Mouse (Mus musculus) right cerebral cortex, postnatal 14 days (tissue): Measurements from ENCODE around the gene Fbxw11.
"Not testable (repeated sequence)": the region's sequence is repeated elsewhere in the genome, so short reads cannot be mapped to it uniquely, and the experiment has no call there.

ENCODE experiments used
- DNase-seq: peaks from one replicate; pipeline ENCODE4 v3.0.0; 2022

Gene Fbxw11

DNA sequence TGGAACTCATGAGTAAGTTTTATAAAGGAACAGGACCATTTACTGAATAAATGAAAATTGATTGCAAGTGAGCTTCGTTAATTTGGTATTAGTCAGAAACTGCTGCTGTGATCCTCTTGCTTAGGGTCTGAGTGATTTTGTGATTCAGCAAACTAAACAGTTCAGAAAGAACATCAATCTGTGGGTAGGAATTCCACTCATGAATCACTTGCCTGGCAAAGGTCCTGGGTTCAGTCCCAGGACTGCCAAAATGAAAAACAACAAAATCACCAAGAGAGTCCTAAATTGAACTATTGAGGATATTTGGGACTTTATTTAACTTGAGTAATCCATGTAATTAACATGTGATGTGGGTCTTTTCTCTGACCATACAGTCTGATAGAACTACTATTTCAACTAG is 35.3 kb downstream of the Fbxw11 start:
- DNase-seq: no peak

DNA sequence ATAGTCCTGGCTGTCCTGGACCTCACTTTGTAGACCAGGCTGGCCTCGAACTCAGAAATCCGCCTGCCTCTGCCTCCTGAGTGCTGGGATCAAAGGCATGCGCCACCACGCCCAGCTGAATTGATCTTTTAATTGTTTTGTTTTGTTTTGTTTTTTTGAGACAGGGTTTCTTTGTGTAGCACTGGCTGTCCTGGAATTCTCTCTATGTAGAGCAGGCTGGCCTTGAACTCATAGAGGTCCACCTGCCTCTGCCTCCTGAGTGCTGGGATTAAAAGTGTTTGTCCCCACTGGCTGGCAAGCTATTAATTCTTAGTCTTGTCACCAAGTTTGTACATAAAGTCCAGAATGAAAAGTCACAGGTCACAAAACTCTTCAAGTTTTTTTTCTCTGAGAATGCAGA is 36.6 kb downstream of the Fbxw11 start:
- DNase-seq: not testable (repeated sequence)

DNA sequence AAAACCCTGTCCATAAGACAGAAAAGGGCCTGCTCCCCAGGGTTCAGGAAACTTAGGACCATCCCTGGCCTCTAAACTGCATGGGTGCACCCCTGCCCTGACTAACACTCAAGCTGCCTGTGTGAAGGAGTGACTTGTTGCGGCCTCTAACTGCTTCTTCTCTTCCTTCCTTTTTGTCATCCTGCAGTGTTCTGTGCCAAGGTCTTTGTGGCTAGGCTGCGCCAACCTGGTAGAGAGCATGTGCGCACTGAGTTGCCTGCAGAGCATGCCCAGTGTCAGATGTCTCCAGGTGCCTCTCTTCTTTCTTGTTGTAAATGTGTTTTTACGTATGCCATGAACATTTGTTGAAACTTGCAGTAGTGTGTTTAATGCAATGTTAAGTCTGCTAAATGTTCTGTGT is 37.5 kb downstream of the Fbxw11 start:
- no peak for DNase-seq

DNA sequence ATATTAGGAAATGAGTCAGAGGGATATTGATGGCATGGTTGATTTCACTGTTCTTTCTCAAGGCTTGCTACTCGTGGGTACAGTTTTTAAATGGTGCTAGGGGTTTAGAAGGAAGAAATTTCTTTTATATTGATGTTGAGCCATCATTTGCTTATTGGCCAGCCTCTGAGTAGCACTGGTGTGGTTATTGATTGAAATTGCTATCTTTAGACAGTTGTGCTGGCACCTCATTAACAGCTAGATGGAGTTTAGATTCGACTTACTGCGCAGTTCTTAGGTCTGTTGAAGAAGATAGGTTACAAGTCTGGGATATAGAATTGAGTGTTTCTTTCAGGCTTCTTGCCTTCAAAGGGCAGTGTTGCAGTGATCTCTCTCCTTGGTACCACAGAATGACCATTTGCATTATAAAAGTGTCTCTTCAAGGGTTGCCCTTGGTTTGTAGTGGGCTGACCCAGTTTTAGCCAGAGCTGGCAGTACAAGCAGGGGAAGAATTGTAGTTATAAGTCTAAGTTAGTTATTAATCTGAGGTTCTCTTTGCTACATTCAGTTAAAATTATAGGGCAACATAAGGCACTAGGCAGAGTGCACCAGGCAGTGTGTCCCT is 38.8 kb downstream of the Fbxw11 start:
- no peak for DNase-seq

DNA sequence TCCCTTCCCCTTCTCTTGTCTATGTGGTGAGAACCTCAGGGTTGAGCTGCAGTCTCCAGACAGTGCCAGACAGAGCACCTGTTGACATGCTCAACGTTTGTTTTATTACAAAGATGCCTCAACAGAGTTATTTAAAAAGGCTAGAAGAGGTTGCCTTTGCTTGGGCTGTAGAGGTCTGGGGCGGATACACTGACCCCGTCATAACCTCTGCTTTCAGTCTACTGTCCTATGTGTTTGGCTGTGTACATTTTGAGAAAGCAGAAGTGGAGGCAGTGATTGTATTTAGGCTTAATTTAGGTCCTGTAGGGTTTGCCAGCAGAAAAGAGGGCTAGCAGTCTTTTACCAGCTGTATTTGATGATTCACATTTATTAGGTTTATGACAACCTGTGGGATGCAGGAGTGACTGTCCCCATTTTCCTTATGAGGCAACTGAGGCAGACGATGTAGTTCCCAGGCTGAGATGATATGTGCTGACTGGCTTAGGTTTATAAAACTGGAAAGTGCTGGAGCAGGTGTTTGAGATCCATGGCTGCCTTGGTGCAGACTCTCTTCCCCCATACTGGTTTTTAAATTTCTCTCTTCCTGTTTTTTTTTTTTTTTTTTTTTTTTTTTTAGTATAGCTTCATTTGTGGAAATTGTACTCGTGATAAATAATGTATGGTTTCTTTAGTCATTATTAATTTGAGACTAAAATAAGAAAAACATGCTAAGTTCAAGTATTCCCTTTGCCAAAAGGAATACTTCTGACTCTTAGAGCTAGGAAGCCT is 40.0 kb downstream of the Fbxw11 start:
- DNase-seq: no peak

DNA sequence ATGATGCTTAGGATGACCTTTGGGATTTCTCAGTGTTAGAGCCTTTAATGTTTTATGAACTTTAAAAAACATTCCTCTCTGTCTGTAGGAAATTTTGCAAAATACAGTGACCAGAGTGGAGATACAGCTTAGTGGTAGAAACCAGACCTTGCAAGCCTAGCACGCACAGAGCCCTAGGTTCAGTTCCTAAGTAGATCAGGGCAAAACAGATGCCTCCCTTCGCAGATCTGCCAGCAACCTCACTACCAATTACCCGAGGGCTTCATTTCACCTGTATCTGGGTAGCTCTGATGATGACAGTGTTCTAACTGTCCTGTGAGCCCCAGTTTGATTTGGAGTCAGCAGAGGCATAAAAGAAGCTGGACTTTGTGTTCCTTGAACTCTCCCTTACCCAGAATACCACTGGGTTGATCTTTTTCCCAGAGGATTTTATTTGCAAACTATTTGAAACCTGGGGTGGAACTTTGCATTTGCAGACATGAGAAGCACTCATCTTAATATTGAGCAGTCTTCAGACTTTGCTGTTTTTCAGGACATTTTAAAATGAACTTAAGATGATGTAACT is 42.2 kb downstream of the Fbxw11 start:
- no peak for DNase-seq

DNA sequence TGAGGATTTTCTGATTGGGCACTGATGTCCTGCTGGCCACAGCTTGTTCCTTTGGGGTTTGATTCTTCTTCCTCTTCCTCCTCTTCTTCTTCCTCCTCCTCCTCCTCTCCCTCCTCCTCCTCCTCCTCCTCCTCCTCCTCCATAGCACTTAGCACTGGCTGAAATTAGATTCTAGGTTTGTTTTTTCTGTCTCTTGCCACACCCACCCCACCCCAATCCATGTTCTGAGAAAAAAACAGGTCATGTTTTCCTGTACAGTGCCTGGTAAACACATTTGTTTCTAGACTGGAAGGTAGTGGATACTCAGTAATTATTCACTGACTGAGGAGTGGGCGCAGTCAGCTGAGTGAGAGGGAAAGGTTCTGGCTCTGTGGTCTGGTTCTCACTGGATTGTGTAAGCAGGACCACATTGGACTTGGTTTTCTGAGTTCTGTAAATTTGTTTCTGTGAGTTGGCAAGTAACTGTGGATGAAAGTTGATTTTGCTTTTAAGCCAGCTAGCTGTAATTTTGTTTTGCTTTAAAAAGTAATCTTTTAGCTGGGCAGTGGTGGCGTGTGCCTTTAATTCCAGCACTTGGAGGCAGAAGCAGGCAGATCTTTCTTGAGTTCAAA is 45.8 kb downstream of the Fbxw11 start:
- no peak for DNase-seq

DNA sequence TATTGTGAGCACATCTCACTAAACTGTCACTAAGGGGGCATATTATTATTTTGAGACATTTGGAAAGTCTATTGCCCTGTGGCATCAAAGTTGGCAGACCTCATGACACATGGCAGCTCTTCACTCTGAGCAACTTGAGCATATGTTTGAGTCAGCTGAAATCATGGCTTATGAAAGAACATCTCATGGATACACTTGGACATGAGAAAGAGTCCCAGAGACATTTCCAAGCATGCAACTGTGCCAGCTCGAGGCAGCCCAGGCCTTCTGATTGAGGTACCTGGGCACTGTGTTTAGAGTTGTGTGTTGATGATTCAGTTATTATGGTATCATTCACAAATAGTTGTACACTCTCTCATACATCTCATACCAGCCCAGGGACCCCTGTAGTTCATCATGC is 47.0 kb downstream of the Fbxw11 start:
- DNase-seq: no peak

DNA sequence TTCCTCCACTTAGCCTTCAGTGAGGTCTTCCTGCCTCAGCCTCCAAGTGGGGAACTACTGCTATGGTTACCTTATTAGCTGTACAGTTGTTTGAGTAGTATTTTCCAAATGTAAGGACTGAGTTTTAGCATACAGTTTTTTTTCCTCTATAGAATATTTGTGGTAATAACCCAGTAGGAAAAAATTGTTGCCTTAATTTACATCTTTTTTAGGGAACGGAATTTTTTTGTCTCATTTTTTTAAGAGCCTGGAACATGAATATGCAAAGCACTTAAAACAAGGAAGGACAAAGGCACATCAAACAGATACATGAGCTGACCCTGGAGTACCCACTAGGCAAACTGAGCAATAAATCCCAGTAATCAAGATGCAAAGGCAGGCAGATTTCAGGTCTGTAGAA is 50.3 kb downstream of the Fbxw11 start:
- DNase-seq: no peak

DNA sequence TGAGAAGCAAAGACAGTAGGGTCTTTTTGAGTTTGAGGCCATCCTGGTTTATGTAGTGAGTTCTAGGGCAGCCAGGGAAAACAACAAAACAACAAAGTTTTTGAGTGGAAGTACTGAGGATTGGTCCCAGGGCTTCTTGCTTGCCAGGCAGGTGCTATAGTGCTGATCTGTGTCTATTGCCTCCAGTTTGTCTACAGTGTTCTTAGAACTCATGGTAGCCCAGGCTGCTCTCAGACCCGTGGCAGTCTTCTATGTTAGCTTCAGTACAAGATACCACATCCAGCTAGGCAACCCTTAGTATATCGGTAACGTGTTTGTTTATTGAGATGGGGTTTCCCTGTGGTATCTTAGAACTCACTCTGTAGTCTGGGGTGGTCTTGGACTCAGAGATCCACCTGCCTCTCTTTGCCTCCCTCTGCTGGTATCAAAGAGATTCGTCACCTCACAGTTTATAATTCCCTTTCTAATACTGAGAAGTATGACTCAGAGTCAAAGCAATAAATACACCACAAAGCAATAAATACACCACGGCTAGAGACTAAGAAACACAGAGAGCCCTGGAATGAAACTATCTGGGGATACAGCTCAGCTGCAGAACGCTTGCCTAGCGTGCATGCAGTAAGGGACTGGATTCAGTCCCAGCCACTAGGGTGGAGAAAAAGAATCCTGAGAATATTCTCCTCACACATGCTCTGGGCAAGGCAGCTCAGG is 51.1 kb downstream of the Fbxw11 start:
- no peak for DNase-seq

DNA sequence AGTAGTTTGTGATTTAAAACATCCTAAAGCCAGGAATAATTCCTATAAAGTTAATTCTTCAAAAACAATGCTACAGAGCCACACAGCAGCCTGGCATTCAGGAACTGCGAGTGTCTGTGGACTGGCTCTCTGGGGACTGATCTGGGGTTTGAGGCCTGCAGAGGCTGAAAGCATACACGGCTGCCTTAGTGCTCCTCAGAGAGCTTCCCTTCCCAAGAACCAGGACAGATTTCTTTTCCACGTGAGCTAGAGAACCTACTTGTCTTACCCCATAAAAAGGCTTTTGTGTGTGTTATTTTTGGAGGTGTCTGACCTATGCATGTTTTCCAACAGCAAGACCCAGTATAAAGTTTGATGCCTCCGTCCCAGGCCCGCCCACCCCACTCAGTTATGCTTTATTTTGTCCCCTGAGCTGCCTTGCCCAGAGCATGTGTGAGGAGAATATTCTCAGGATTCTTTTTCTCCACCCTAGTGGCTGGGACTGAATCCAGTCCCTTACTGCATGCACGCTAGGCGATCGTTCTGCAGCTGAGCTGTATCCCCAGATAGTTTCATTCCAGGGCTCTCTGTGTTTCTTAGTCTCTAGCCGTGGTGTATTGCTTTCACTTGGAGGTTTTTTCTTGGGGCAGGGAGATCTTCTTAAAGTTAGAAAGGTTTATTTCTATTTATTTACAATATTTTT is 51.9 kb downstream of the Fbxw11 start:
- DNase-seq: not testable (repeated sequence)

DNA sequence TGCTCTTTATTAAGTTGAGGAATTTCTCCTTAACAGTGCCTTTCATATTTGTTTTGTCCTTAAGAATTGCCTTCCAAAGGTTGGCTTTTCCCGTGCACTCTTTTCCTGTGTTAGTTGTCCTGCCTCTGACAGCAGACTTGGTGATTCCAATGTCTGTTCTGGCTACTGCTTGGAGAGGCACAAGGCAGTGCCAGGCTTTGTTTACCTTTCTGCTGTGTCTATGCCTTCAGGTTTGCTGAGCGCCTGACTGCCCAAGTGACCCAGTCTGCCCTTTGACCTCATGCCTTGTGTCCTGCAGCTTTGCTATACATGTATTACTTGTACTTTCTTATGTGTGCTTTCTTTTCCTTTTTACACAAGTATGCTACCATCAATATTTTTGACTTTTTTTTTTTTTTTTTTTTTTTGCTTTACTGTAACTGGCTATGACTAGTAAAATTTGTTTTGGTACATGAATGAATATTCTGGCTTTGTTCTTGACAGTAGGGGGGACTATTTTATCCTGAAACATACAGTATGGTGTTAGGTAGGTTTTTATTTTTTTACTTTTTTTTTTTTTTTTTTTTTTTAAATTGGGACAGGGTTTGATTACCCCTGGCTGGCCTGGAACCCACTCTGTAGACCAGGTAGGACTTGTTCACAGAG is 54.0 kb downstream of the Fbxw11 start:
- DNase-seq: no peak

DNA sequence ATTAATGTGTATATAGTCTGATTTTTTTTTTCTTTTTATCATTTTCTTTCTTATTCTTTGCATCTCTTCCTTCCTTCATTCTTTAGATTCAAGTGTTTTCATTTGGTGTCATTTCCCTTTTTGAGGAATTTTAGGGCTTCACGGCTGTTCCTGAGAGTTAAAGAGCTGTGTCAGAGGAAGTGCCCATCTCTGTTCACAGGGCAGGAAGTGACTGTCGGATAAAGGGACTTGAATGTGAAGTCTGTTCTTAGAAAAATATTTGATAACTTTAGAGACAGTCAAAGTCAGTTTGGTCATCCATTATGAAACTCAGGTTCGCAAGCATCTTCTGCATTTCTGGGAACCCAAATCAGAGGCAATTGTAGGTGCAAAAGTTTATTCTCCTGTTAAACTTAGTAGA is 55.2 kb downstream of the Fbxw11 start:
- no peak for DNase-seq

DNA sequence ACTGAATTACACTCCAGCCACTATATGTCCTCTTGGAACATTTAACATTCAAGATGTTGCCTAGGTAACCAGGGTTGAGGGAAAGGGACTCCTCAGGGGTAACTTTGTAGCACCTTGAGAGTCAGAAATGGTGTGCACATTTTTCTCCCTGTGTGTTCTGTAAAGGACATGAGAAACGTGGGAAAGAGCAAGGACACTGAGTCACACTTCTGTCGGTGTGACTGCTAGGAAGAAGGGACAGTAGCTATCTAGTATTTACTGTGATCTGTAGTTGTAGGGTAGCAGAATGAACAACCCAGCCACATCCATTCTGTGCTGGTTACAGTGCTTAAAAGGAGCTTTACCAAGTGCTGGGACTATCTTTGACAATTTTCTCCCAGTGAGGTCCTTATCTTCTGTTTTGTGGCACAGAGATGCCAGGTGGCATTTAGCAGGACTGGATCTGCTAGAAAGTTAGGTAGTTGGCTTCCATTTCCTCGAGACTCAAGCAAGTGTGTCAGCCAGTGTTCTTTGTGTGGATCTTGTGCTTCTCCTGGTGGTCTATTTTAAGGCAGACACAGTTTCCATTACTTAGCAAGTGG is 57.5 kb downstream of the Fbxw11 start:
- DNase-seq: no peak

DNA sequence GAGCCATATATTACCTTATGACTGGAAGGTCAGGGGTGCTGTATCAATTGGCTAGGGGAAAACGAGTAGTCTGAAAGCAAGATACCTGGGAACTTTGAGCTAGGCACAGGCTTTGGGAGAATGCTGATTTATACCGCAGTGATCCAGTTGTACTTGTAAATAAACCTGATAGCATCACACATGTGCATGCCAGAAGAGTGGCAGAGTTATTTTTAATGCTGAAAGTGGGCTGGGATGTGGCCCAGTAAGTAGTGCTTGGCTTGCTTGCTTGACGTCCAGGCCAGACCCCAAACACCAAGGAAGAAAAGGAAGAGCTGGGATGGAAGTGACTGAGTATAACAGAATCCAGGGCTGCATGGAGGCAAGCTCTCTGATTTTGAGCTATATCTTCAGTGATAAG is 59.0 kb downstream of the Fbxw11 start:
- DNase-seq: no peak

DNA sequence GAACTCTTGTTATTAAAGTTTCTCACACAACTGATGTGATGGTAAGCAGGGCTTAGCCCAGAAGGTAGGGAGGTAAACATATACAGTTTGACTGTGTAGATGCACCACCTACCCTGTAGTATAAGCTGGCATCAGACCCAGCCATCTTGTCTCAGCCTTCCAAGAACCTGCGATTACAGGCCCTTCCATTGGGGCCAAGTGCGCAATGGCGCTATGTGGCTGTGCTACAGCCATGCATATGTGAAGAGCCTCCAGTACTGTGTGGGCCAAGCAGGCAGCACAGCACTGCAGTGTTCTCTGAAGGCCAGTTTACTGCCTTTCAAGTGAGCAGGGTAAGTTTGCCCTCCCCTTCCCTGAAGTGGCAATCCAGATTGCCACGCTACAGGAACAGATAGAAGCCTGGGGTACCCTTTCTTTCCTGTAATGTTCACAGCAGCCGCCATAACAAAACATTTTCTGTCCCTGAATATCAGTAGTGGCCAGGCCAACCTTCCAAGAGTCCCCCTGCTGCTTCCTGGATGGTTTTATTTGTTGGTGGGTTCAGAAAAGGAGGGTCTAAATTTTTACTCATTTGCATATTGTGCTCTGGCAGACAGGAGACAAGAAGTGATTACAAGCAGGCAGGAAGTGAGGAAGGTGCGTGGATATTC is 61.8 kb downstream of the Fbxw11 start:
- DNase-seq: no peak

DNA sequence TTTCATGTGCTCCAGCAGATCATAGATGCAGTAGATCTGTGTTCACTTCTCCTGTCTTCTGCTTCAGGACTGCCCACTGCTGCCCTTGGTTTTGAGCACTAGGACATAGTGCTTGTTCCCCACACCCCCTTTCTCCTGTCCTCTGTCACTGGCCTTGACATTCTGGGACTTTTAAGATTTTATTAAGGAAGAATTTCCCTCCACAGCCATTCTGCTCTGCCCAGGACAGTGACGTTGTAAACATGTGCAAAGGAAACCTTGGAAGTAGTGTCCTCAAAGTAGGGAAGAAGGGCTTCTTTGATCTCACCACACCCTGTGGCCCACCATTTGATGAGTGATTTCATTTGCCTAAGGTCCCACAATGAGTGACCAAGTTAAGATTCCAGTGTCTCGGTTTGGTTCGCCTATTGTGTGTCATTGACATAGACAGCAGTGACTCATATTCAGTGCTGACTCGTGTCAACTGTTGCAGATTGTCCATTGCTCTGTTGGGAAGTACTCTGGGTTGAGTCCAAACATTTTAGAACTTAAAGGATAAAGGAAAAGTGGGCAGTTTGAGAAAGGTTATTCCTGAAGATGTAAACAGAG is 64.0 kb downstream of the Fbxw11 start:
- DNase-seq: no peak

DNA sequence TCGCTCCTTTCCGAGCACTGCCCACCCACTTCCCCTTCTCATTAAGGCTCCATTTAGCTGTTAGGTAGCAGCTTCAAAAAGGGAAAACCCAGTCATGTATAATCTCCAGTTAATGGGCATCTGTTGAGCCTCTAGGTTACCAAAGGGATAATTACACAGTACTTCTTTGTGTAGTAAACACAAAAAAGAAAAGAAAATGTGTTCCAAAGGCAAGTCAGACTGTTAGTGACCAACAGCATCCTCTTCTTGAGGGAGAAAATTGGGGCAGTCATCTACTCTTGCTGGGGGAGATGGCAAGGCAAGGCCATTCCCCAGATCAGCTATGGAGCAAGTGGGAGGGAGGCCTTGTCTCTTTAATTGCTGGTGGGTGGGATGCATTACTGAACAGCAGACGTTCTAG is 65.0 kb downstream of the Fbxw11 start:
- no peak for DNase-seq

DNA sequence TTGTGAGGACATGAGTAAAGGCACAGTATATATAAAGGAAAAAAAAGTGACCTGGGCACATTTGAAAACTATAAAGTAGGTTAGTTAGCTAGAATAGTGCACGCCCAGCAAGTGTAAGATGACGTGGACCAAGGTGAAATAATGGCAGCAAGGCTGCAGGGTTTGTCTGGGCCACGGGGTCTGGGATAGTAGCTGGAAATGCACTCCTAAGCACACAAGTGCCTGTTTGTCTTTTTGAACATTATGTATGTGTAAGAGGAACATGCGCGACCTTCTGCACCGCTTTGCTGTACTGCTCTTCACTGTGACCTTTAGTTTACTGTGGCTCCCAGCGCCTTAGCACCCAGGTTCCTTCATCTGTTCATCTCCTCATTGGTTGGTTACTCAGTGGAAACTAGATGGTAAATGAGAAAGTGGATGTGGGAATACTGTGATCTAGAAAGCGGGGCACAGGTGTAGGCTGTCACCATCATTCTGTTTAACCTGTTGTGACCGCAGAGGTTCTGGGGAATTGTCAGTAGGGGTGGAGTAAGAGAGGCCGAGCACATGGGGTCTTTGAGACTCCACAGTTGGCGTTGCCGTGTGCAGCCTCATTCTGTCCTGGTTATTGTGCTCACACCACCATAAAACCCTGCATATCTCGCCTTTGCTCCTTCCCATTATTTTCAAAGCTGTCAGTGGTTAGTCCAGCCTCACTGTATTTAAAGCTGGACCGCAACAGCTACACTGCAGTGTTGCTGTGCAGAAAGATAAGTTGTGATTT is 66.4 kb downstream of the Fbxw11 start:
- DNase-seq: no peak

DNA sequence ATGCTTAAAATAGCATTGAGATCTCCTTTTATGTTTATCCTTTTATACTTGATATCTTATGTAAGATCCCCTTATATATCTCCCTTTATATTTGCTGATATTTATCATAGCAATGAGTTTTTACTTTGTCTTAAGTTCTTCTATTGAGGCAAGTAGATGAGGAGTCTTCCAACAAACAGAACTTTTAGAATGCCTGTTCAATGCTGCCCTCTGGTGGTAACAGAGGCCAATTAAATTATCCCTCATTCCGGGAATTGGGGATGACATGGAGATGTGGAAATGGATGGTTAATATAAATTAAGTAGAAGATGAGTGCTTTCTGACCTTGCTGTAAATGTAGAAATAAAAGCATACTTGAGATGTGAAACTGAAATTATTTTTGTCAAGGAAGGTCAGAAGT is 67.0 kb downstream of the Fbxw11 start:
- DNase-seq: no peak
